Mouse (Mus musculus) adrenal gland, postnatal 14 days (tissue): ENCODE results near the gene Tnnt3. TPM values are rescaled to one million over a fixed set of nuclear protein-coding genes. Genes with fewer than 3 reads are reported as not detected.

Experiments used
- DNase-seq: peaks from one replicate; pipeline ENCODE4 v3.0.0; 2021; ENCODE audit warnings: mixed read lengths
- long read RNA-seq, 2 experiments: library from polyadenylated mRNA; stranded (forward); transcript quantifications; one replicate each; pipeline ENCODE4 v2.0.0; 2021
- total RNA-seq: library from RNA; stranded (reverse); gene quantifications from 2 replicates; pipeline ENCODE4 v1.2.3, GENCODE M21; 2021

The Tnnt3 gene
- total RNA-seq, result 1.1 and 1.8 TPM in 2 replicates
- long read RNA-seq, experiment 1, result 0 reads
- long read RNA-seq, experiment 2, result 0 reads

DNA sequence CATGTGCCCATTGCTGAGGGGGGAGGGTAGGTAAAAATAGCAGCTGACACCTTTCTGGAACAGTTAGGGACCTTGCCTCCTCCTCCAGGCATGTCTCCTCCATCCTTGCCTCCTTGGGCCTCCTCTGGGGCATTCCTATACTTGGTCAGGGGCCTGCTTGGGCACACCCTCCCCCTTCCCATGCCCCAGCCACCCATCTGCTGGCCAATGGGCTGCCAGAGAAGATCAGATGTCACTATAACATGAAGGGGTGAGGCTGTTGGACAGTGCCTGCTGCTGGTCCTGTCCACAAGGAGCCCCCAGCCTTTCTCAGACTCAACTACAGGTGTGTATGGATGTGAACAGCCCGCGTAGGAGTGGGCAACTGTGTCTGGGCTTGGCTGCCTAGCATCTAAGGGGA is at the start of gene Tnnt3:
Gene Tnnt3 (plus strand): TSS at position 262 of the 400 bp plus-strand sequence.
- DNase-seq, result no peak

DNA sequence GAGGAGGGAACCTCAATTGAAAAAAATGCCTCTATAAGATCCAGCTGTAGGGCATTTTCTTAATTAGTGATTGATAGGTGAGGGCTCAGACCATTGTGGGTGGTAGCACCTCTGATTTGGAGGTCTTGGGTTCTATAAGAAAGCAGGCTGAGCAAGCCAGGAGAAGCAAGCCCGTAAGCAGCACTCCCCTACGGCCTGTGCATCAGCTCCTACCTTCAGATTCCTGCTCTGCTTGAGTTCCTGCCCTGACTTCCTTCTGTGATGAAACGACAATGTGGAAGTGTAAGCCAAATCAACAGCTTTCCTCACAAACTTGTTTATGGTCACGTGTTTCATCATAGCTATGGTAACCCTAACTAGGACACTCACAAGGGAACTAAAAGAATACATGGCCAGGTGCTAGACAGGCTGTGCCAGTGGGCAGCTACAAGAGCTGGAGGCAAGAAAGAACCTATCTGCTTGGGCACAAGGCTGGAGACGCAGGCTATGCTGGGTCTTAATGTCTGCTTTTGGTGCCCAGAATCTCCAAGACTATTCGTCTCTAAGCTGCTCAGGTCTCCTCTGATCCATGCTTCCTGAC is 49.5 kb upstream of the Tnnt3 start:
- DNase-seq, result no peak

DNA sequence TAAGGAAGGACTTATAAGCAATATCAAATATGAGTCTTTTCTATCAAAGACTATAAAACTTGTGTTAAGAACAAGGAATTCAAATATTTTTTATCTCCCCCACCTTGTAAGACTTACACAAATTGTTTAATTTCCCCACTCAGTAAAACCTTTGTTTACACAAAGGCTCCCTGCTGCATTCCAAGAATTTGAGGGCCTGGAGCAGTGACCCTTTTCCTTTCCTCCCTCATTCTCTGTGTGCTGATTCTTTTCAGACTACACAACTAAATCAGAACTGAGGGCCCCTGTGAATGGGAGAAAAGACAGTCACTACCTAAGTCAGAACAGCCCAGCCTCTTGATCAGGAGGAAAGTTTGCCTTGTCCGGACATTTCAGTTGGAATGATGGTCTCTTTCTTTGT is 43.9 kb upstream of the Tnnt3 start:
- peak; percentile 1 for DNase-seq

DNA sequence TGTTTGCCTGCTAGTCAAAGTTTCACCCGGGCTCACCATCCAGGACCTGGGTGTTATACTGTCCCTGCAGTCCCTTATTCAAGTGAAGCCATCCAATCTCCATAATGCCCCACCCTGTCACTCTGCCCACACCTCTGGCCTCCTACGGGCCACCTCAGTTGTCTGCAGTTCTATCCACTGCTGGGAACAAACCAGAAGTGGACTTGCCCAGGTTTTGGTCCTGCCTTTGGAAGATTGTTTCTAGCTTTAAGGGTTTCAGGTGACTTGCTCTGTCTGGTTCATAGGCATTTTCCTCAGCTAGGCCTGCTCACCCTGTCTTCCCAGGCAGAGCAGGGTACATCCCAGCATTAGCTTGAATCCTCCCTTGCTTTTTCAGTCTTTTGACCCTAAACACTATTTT is 43.4 kb upstream of the Tnnt3 start:
- peak; percentile 2 for DNase-seq

DNA sequence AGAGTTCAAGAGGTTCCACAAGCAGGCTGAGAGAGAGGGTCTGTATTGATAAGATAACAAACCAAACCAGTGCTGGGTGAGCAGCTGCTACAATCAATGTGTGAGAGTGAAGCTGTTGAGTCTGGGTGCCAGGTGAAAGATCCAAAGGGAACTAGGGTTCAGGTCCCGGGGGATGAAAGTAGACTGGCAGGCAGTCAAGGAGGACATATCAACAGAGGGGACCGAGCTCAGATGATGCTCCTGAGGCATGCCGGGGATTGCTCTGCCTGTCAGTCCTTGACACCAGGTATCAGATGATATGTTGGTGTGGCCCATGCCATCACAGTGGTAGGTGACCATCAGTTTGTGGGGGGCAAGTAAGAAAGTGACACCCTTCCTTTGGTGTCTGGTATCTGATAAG is 41.8 kb upstream of the Tnnt3 start:
- DNase-seq, result peak; percentile 5

DNA sequence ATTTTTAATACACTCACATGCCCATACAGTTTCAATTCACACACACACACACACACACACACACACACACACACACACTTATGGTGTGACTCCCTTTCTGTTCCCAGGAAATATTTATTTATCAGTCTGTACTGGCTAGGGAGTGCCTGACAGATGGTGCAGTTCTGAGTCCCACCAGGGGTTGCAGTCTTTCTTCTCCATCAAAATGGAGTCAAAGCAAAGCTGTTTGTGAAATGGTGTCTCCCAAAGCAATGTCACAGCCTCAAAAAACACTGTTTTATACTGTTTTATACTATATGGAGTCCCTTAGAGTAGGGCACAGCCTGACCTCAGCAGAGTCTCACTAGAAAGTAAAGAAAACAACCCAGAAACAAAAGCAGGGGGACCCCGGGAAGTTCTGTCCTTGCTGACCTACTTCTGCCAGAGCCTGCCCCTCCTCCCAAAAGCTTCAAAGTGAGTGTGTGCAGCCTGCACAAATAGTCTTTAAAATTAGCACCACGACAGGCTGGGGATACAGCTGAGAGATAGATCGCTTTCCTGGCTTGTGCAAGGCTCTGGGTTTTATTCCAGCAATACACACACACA is 41.3 kb upstream of the Tnnt3 start:
- peak; percentile 39 for DNase-seq

DNA sequence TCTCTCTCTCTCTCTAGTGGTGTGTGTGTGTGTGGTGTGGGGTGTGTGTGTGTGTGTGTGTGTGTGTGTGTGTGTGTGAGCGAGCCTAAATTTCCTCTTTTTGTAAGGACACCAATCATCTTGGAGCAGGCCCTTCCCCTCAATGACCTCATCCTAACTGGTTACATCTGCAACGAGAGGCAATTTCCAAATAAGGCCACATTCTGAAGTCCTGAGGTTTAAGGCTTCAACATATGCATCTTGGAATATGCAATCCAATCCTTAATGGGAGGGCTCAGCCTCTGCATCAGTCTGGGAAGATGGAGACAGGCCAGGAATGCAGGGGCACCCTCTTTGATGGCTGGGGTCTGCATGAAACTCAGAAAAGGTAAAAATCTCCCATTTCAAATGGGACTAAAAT is 40.6 kb upstream of the Tnnt3 start:
- DNase-seq, result peak; percentile 3

DNA sequence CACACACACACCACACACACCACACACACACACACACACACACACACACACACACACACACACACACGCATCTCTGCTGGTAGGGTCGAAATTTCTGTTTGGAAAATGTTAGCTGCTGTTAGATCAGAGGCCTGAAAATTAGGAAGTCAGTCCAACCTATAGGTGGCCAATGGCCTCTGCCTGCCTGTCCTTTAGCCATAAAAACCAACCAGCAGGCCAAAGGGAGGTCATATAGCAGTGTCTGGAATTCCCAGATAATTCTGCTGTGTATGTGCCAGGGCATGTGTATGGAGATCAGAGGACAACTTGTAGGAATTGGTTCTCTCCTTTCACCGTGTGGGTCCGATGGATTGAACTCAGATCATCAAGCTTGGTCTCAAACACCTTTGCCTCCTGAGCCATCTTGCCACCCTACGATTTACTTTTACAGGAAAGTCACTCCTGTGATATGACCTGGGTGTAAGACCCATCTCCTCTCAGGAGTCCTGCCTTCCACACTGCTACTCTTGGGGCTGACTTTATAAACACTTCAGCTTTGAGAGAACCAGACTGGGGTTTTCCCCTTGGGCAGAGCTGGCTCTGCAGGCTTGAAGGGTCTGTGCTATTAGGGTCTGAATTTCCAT is 39.8 kb upstream of the Tnnt3 start:
- DNase-seq, result peak; percentile 3

DNA sequence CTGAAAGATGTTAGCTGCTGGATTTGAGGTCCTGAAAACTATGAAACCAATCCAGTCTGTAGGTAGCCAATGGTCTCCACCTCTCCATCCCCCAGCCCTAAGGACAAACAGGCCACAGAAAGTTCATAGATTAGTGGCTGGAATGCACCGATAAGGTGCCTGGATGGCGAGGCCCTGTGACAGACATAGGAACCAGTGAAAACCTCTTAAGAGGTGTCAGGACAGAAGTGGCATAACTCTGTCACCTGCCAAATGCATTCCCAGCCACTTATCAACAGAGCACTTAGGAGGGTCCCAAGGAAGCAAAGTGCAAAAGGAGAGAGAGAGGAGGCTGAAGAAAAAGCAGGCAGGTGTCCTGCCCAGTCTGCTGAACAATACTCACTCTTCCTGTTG is 39.3 kb upstream of the Tnnt3 start:
- peak; percentile 1 for DNase-seq

DNA sequence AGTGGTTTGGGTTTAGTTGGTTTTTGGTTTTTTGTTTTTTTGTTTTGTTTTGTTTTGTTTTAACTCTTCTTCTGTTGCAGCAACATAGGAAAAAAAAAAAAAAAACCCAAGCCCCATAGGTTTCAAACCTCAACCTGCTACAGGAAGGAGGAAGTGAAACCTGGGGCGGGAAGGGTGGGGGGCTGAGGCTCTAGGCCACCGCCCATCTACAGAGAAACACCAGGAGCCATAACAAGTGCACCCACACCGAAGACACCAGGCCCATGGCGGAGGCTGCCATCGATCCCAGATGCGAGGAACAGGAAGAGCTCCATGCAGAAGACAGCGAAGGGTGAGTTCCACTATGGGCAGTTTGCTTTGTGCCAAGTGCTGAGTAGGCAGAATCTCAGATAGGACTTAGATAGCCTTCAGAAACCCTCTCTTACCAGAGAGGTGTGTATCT is 38.0 kb upstream of the Tnnt3 start, which contains the start of gene Lsp1:
Gene Lsp1 (plus strand): TSS at position 174 of the 442 bp plus-strand sequence.
- DNase-seq, result peak; percentile 6

DNA sequence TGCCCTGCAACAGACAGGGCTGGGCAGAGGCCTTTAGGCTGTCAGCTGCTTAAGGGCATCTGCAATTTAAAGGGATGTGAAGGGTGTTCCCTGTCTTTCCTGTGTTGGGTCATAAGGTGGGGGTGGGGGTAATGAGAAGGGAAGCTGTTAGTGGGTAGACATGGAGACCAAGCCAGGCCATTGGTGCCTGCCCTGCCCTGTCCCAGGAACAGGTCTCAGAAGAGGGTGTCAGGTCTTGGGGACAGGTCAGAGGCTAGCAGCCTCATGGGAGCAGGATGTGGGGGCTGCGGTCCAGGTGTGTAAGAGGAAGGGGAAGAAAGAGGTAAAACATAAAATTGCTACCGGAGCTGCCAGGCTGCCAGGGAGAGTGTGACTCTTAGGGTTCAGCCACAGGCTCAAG is 37.2 kb upstream of the Tnnt3 start:
- DNase-seq, result peak; percentile 1

DNA sequence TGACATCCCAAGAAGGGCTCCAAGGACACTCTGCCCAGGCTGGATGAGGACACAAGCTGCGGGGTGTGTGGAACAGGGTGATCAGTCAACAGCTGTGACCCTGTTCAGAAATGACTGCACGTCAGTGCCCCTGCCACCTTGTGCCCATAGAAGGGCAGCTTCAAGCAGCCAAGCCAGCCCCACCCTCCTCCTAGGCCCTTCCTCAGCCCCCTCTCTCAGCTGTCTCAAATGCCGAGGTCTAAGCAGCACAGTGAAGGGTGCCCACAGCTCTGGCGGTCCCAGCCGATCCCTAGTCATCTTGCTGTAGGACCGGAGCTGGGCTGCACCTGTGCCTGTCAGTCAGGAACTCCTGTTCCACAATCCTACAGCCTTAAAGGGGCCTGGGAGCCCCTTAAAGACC is 36.4 kb upstream of the Tnnt3 start:
- DNase-seq, result no peak

DNA sequence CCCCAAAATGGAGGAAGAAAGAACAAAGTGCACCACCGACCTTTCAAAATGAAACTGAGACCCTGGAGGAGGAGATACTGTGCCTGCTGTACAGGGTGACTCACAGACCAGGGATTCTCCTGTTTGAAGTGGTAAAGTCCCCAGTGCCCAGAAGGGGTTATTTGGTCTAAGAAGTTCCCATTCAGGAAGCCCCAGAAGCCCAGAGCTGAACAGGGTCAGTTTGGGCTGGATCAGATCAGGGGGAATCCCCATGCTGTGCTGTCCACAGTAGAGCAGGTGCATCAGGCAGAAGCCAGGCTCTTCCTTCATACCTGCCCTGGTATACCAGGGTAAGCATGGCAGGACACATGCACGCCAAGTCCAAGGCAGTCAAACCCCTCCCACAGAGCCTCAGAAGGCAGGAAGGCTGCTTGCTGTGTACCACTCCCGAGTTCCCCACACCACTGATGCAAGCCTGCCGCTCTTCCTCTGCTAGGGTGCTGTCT is 36.0 kb upstream of the Tnnt3 start:
- DNase-seq, result no peak

DNA sequence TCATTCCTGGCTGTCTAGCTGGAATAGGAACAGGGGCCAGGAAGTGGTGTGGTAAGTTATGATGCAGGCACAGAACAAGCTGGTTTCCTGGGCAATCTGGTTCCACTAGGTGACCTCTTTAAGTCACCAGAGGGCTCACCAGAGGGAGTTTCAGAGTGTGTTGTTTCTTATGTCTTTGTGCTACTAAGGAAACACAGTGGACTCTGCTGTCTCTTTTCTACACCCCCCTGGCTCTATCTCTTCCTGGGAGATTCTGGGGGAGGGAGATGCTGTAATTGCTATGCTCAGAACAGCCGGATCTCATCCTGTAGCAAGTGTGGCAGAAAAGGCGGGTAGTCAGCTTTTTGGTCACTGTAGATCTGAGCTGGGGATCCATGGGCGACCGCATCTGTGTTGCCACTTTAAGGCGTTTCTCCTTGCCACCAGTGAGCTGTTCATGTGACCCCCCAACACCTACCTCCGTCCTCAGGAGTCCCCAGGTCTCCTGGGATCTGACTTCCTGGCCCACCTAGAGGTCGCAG is 28.4 kb upstream of the Tnnt3 start:
- DNase-seq, result no peak

DNA sequence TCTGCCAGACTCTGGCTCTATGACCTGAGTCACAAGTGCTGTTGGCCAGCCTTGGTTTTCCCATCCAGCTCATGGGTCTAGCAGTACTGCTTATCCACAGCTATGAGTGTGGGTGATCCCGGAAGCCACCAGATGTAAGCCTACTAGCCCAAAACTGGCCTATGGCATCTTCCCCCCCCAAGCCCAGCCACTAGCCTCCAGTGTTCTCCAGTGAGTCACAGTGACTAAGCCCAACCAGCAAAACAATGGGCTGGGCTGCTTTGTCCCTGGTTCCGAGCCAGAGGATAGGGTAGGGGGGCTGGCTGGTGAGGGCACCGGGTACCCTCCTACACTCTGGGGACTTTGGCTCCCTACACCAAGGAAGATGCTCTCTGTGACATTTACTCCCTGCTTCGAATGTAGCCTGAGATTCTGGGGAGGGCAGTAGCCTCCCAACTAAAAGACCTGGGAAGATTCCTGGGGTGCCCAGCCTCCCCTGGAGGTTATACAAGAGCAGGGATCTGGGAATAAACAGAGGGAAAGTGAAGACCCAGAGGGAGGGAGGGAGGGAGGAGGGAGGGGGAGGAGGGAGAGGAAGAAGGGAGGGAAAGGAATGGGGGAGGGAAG is 27.7 kb upstream of the Tnnt3 start:
- DNase-seq, result peak; percentile 75

DNA sequence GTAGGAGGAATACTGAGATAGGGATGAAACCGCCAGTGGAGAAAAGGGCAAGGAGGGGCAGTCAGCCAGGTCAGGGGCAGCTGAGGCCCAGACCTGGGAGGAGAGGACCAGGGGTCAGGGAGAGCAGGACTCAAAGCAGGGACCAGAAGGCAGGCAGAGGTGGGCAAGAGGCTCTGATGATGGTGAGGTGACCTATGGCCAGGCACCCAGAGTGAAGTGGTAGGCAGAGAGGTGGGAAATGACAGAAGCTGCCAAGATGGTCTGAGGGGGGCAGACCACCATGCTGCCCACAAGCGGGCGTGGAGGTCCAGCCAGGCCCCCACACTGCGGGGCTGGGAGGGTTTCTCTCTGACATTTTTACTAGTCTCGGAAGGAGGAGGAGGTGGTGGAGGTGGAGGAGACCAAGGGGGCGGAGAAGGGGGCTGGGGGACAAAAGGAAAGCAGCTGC is 27.2 kb upstream of the Tnnt3 start:
- no peak for DNase-seq

DNA sequence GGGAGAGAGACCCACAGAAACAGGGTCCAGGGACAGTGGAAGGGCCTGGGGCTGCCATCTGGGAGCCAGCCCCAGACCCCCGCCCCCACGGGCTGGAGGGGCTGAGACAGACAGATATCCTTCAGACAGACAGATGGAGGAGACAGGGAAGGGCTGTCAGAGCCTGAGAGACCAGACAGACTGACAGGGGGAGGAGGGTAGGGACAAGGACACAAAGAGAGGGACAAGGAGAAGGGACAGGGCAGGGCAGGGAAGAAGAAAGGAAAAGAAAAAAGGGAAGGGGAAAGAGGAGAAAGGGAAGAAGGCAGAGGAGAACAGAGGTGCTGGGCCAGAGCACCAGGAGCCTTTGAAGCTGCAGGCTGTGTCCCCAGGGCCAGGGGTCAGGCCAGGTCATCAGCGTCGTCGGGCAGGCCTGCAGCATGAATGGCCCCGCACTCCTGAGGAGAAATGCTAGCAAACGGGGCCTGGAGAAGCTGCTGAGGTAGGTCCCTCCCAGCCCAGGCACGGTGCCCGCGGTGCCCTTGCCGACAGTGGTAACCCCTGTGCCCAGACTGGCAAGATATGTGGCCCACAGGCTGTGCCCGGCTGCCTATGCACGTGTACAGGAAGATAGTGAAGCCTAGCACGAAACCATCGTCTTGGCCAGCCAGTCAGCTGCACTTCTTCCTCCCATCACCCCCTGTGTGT is 26.6 kb upstream of the Tnnt3 start:
- DNase-seq, result peak; percentile 52

DNA sequence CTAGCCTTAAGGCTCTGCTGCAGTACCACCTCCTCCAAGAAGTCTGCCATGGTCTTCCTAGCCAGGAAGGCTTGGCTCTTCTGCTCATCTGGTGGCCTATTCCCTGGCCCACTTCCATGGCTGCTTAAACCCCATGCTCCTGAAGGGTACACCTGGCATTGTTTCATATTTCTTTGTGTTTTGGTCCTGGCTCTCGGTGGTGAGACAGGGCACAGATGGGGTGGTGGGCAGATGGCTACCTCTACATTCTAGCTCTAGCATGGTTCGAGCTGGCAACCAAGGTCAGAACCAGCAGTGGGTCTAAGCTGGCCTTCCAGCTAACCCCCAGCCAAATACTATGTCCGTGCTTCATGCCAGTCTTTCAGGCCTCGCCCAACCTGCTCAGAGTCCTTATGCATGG is 25.7 kb upstream of the Tnnt3 start:
- DNase-seq, result no peak

DNA sequence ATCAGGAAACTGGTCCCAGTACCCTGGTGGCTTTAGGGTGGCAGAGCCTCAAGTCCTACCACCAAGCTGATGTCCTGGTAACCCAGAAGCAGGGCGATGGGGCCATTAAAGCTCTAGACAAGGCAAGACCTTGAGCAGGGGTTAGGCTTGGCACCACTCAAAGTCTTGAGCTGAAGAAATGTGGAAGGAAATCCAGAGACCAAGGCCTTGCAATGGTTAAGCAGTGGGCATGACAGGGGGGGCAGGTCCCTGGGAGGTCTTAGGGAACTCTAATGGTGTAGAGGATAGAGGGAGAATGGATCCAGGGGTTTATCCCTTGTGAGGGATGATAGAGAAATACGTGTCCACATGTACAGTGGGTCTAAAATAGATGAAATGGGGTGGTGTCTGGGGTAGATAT is 25.2 kb upstream of the Tnnt3 start:
- DNase-seq, result no peak

DNA sequence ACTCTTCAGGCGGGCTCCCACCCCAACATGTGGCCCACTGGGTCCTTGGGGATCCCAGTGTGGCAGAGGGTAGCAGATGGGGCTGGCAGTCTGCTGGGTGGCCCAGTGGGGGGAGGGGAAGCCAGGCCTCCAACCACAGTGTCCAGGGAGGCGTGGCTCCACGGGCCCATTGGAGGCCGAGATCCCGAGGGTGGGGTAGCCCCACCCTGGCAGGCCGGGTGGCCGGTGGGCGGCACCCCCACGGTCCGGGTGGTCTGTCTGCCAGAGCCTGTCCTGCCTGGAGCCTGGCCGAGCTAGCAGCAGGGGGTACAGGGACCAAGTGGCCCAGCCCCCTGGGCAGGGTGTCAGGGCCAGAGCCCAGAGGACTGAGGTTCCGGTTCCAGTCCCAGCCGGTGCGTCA is 23.8 kb upstream of the Tnnt3 start:
- DNase-seq, result no peak

DNA sequence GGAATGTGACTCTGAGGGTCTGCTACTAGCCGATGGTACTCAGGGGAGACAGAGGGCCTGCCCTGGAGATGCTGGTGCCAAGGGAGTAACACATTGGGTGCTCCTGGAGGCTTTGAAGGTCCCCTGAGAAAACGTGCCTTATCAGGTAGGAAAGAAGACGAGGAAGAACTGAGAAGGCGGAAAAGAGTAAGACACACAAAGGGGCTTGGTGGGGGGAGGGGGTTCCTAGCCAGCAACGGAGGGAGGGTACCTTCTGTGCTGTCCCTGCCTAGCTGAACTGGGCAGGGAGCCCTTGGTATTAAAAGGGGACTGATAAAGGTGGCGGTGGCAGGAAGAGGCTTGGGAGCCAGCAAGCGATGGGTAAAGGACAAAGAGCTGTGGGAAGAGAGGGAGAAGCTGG is 23.0 kb upstream of the Tnnt3 start:
- DNase-seq, result no peak

DNA sequence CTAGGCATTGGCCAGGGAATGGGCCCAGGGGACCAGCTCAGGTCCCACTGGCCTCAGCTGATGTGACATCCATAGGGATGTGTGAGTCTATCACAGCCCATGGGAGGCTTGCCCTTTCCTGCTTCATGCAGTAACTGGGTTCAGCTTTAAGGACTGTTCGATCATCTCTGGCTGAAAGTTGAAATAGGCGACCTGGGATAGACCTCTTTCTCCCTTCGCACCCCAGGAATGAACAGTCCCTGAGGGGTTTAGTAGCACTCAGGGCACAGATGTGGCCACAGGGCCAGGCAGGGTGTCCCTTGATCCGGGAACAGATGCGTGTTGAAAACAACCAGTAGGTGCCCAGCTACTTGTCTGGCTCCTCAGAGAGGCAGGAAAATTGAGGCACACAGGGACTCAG is 22.4 kb upstream of the Tnnt3 start:
- no peak for DNase-seq
